Mouse (Mus musculus) retina, adult 2 months (tissue): ENCODE measurements around the gene Slc8b1.

ENCODE experiments used
- DNase-seq: peaks from one replicate; pipeline ENCODE4 v3.0.0-alpha.2; 2012; ENCODE audit warnings: low read depth, low spot score

The Slc8b1 gene

DNA sequence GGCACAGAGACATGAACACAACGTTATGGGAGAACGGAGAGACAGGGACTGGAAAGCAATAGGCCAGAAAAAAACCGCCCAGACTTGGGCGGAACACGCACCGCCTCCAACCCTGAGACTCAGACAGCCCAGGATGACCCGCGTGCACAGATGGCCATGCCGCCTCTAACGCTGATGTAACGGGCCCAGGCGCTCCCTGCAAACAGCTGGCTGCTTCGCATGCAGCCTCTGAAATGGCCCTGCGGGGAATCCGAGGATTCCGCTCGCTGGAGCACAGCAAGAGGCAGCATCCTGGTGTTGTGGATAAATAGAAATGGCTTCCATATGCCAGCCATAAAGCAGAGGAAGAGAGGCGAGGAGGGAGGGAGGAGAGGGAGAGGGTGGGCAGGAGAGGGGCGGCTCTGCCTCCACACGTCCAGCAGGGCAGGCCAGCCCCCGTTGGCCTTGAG, 56.3 kb downstream of the Slc8b1 start:
- no peak for DNase-seq

DNA sequence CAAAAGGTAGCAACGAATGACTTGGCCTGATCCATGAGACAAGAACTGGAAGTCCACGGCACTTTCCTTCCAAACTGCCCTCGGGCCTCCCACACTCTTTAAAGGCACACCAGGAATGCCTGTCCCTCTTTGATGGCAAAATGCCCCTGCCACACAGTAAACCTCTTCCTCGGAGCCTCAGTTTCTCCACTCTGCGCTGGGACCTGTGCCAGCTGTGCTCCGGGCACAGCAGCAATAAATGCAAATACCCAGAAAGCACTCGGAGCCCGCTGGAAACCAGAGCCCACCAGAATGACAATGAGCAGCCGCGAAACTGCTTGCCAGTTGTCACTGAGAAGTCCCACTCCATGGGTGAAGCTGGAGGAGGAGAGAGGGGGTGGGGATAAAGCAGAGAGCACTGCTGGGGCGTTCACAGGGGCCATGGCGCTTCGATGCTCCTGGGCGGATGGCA, 56.8 kb downstream of the Slc8b1 start:
- no peak for DNase-seq

DNA sequence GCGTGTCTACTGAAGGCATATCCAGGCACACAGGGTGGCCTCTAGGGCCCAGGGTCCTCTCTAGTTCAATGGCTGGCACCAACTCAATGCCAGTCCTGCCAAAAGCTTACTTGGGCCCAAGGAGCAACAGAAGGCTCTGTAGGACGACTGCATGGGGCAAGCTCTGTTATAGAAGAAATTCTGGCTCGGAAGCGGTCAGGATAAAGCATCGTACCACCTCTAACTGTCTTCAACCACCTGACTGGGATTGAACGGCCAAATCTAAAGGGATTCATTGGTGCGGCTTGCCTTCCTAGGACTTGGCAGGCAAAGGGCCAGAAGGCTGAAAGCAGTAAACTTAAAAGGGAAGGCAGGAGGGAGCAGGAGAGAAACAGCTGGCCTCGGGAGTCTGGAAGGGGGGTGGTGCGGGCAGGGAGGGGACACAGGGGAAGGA, 57.4 kb downstream of the Slc8b1 start:
- DNase-seq, result no peak

DNA sequence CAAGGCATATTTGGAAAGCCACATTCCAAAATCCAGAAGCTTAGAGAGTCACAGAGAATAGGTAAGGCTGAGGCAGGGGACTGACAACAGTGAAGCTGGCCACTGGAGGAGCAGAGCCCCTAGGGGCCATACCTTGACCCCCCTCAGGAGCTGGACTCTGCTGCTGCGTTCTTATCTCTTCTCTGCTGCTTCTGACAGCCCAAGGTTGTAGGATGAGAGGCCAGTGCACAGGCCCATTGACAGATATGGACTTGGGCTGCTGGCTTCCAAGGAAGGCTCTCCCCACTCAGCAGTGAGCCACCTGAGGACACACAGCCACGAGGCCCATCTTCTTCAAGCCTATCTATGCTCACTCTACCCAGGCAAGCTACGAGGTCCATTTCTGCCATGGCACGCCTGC, 58.0 kb downstream of the Slc8b1 start:
- DNase-seq, result no peak

DNA sequence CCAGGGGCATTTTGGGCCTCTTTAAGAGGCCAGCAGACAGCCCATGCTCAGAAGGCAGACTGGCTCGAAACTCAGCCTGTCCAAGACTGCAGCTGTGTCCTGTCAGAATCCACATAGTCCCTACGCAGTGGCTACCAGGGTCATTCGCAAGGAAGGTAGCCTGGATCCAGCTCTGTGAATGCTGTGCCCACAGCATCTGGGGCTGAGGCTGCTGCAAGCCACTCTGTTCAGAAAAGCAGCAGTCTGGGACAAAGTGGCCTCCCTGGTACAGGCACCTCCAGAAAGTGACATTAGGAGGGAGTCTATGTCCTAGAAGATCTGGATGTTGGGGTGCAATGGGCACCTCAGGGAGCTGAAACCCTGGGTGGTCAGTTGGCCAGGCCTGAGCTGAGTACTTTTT, 58.8 kb downstream of the Slc8b1 start:
- no peak for DNase-seq

DNA sequence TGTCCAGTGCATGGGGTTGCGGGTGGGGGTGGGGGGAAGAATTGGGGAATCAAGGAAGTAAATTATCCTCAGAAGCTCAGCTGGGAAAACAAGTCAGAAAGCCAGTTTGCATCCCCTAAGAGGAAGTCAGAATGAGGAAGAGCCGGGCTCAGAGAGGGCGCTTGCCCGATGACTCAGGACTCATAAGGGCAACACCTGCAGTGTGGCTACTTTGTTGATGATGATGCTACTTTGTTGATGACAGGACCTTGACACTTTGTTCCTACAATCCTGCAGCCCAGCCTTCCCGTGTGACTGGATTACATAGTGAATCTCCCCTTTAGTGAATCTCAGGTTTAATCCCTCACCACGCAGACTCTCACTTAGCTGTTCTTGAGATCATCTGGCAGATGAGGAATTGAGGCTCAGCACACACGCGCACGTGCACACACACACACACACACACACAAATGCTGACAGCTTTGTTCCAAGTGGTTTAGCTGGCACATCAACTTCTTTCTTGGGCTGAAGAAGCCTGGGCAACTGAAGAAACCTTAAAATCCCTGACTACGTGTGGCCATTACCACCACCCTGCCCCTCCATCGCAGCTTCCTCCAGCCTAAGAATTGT, 59.4 kb downstream of the Slc8b1 start:
- DNase-seq, result no peak

DNA sequence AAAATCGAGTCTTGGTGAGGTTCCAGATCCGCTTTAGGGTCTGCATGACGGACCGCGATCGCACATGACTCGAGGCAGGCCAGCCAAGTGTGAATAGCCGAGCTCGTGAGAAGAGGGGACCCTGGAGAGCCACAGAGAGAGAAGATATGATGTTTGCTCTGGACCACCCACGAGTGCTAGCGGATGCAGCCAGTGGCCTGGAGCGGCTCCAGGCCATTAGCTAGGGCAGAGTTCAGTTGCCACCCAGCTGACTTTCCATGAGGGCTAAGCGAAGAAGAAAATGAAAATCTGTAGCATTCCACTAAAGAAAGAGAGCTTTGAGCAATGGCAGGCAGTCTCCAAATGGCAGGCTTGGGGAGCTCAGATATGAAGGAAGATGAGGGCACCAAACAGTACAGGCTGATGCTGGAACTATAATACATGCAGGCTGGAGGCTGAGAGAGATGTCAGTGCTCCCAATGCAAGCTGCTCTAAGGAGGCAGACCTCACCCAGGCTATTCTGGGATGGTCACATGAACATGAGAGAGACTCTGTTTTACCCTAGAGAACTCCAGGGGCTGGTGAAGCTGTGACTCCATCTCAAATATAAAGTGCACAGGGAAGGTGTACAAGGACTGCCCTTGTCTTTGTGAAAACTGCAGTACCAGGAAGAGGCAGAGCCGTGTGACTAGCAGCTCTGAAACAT, 60.2 kb downstream of the Slc8b1 start:
- no peak for DNase-seq

DNA sequence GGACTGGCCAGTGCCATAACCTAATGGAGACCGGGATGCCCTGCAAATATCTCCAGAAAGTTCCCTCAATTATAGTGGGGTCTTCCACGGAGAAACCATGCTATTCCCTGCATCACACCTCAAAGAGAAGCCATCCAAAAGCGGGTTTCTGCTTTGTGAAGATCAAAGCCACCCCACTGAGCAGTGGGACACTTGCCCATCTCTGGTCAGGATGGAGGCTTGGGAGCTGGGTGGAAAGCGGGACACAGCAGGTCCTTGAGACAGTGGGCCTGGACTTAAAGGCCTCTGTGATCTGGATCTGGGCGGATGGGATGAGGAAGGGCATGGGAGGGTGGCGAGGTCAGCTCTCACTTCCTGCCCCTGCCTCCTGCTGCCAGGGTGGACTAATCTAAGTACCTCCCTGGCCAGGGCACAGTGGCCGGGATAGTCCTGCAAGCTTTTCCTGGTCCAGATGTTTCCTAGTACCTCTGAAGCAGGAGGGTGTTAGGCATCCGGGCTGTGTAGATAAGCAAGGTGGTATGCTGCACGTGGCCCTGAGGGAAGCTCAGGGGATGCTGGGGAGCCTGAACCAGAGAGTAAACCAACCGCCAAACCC, 63.6 kb downstream of the Slc8b1 start:
- no peak for DNase-seq

DNA sequence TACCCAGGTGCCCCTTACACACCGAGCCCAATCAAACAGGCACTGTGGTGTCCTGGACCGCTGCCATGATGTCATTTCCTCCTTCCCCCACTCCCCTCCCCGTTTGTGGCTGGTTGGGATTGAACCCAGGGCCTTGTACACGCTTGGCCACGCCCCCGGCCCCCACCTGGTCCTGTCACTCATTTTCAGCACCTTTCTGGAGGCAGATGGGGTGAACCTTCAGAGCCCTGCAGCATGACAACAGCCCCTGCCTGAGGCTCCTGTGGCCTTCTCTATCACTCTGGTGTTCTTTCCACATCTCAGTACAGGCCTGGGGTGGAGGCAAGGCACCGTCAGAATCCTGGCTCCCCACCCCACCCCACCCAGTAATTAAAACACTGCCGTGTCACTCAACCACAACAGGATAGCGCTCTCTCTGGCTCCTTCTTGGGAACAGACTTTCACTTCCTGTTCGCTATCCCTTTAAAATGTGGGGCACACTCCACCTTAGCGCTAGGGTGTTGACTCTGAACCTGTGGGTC, 65.9 kb downstream of the Slc8b1 start:
- DNase-seq, result no peak

DNA sequence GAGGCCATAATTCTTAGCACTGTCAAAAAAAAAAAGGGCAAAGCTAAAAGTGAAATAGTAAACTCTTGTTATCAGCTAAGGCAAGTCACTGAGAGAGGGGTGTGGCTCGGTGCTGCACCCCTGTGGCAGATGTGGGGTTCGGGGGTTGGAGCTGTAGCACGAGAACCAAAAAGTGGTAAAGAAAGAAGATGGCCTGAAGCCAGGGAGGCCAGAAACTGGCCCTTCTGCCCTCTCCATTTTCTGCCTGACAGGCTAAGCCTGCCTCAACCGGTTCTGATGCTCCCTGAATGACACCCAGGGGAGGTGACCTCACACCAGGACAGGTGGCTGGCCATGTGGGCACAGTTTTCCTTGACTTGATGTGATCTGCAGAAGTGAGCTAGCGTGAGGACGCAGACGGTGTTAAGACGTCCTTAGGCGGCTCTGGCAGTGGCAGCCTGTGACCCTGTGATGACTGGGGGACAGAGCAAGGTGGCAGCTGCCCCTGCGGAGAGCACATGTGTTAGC, 67.0 kb downstream of the Slc8b1 start:
- no peak for DNase-seq

DNA sequence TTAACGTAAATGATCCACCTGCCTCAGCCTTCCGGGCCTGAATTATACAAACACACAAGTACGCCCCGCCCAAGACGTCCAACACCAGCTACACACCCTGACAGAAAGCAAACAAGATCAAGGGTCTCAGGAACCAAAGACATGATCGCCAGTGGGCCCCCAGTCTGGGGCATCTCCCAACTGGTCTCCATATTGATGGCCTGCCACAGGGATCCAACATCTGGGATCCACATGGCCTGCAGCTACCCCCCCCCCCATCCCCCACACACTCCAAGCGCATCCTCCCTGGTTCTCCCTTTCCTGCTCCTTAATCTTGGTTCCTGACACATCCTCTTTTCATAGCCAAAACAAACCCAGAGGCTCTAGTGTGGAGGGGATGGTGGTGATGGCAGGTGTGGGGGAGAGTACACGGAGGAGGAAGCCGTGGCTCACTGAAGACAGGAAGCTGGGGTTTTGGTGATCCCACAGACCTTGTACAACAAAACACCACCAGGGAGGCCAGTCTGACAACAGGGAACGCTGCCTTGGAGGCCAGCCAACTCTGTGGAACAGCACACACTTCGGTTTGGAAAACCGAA, 67.6 kb downstream of the Slc8b1 start:
- DNase-seq, result no peak

DNA sequence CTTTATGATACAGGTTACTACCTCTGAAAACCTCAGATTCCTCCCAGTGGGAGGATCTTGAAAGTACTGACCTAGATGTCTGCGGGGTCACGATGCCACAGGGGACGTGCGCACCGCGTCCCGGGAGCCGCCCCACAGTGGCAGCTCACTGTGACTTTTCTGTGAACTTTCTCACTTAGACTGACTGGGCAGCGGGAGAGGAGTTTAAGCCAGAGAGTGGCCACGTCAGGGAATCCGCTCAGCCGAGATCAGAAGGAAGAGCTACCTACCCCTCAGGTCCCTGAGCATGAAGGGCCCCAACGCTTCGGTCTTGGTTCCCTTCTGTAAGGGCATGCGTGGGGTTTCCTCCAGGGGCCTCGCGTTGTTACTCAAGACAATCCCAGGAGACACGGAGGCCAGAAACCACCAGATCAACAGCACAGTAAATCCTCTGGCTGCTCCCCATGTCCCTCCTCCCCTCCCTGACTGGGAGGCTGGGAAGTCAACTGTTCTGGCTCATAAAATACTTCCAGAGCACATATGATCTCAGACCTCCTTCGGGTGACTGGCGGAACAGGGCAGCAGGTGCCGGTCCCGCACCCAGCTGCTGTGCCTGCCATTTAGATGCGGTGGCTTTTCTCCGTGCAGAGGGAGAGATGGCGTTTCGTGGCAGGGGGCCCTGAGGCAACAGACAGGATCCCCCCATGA, 68.4 kb downstream of the Slc8b1 start:
- no peak for DNase-seq

DNA sequence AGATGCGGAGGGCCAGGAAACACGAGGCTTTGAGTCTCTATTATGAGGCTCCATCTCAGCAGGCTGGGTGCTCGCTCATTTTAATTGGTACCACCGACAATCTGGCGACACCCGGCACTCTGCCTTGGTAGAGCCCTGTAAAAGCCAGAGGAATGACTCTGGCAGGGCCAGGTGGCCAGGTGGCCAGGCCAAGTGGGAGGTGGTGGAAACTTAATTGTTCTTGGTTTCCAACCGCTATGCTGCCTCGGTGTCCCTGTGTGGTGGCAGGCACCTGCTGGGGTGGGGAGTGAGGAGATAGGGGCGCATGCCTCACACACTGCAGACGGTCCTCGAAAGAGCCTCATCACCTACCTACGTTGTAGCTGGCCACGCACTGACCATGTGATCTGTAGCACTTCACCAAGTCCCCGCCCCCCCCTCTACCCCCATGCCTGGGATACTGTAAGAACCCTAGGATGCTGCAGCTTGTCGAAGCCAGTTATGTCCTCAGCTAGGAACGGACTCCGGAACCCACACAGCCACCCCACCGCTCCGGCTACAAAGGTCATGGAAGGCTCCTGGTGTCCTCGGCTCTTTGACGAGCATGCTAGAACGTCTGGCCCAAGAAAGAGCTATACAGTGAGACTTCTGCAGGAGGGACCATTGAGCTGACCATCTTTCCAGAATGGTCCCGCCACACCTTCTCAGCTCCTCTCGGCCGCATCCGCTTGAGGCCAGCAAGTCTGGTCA, 69.1 kb downstream of the Slc8b1 start:
- DNase-seq, result no peak

DNA sequence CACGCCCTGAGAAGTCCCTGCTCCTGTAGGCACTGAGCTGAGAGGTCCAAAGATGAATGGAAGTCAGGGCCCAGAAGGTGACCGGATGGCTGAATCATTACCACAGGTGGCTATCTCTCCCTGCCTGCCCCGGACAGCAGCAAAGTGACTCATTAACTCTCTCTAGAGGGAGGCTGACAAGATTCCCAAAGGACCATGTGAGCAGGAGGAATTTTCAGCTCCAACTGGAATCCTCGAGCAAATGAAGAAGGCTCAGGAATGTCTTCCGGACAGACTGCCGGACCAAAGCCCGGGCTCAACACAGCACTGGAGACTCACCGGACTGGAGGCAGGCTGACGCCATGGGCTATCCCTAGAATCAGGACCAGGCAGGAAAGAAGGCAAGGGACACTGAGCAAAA, 71.0 kb downstream of the Slc8b1 start:
- no peak for DNase-seq

DNA sequence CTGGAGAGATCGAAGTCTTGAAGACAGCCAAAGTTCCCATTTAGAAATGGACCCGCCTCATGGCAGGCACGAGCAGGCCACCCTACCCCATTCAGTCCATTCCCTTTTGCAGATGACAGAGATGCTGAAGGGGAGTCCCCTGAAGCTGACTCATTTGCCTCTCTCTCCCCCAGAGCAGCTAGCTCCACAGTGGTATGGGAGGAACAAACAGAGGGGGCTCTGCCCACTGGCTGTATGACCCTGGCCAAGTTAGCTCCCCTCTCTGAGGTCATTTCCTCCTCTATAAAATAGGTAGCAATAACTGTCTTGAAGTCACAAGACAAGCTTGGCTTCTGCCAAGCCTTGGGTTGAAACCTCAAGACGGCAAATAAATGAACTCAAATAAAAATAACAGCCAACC, 72.5 kb downstream of the Slc8b1 start:
- DNase-seq, result no peak
